Mouse (Mus musculus): Measurements from ENCODE around the gene Trappc3. TPM values are rescaled to one million over a fixed set of nuclear protein-coding genes. Genes with fewer than 3 reads are reported as not detected.

The Trappc3 gene
- polyA plus RNA-seq, 1 experiment from 2014 or later = 199 TPM

DNA sequence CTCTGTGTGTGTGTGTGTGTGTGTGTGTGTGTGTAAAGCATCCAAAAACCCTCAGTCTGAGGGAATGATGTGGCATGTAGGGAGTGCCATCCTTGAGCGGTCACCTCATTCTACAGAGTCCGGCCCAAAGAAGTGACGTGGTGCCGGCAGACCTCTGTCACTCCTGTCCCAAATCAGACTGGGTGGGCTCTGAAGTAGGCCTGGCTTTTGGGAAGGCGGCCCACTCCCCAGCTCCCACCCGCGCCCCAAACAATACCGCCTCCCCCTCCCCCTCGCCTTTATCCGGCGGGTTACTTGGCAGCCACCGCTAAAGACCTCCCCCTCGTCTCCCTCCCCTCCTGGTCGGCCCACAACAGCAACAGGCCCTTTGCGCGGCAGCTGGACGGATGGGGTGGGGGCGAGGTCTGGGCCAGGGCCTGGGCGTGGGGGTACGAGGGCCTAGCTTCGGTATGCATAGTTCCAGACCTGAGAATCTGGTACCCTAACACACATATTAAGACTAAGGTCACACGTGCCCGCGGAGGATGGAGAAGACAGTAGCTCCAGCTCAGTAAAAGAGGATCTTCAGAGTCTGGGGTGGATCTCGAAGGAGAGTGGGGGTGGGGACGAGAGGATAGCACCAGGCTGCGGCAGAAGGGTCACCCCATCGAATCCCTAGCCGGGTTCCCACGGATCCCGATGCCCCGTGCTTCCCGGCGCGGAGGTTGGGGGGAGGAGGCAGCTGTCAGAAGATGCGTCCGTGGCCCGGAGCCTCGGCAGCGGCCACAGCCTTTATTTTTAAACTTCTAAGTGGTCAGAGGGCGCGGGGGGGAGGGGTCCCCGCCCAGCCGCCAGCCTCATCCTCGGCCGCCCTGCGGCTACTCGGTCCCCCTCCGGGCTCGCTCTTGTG, 6.8 kb upstream of the Trappc3 start:
- WGBS = under 1% methylated on average over 50 of the region's 50 CpGs
- no peaks in the 10 kb centered on the region for H3K9me3 ChIP-seq (ENCODE audit: control insufficient read depth, low read length)
- H3K27ac ChIP-seq (ENCODE audit: low read depth, low read length) = peak overlapping the region; percentile 93
- peak overlapping the region; percentile 83 for H3K9ac ChIP-seq (ENCODE audit: low read depth, low read length)
- H3K27me3 ChIP-seq (replicated peaks; ENCODE audit: control insufficient read depth, insufficient read depth, low read length) = no peaks in the 10 kb centered on the region
- no peaks in the 10 kb centered on the region for H3K36me3 ChIP-seq (ENCODE audit: control insufficient read depth, insufficient read depth, low read length)
- H3K4me2 ChIP-seq (ENCODE audit: low read length) = peak overlapping the region; percentile 94
- ATAC-seq = peak; percentile 25
- H3K4me1 ChIP-seq (ENCODE audit: control insufficient read depth, insufficient read depth, low read depth, low read length) = peaks cover 58% of the 10 kb centered on the region
- H3K4me3 ChIP-seq (ENCODE audit: low read length) = peak overlapping the region; percentile 96

DNA sequence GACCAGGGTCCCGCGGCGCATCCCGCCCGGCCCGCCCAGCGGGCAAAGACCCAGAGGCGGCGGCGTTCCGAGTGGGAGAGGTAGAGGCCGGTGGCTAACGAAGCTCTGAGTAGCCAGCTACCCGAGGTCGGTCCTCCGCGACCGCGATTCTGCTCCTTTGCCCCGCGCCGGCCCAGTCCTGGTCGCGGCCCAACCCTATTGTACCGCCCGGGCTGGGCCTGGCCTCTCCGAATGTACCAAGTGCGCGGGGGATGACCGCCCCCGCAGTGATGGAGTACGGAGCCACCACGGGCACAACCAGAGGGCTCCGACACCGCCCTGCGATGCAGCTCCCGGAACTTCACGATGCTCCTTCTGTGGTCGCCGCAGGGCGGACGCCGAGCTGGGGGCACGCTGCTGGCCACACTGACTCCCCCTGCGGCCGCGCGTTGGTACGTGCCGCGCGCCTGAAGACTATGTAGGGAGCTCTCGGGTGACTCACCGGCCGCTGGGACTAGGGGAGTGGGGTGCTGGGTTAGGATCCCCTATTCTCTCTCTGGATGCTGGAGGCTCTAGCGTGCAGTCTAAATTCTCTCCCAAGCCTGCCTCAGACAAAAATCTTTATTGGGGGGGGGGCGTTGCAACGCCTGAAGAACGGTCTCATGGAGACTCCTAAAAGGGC, 5.9 kb upstream of the Trappc3 start, which contains the start of gene Map7d1:
Gene Map7d1, minus strand, starts transcription at position 213 of the 661 bp plus-strand sequence.
- ATAC-seq = peak; percentile 87
- WGBS = under 1% methylated on average over 34 of the region's 59 CpGs
- H3K27me3 ChIP-seq (replicated peaks; ENCODE audit: control insufficient read depth, insufficient read depth, low read length) = no peaks in the 10 kb centered on the region
- peak within 1 kb of the TSS; percentile 83 for H3K9ac ChIP-seq (ENCODE audit: low read depth, low read length)
- peak within 1 kb of the TSS; percentile 96 for H3K4me3 ChIP-seq (ENCODE audit: low read length)
- peaks cover 54% of the 10 kb centered on the region for H3K4me1 ChIP-seq (ENCODE audit: control insufficient read depth, insufficient read depth, low read depth, low read length)
- peak within 1 kb of the TSS; percentile 94 for H3K4me2 ChIP-seq (ENCODE audit: low read length)
- no peaks in the 10 kb centered on the region for H3K36me3 ChIP-seq (ENCODE audit: control insufficient read depth, insufficient read depth, low read length)
- H3K9me3 ChIP-seq (ENCODE audit: control insufficient read depth, low read length) = no peaks in the 10 kb centered on the region
- peak within 1 kb of the TSS; percentile 93 for H3K27ac ChIP-seq (ENCODE audit: low read depth, low read length)

DNA sequence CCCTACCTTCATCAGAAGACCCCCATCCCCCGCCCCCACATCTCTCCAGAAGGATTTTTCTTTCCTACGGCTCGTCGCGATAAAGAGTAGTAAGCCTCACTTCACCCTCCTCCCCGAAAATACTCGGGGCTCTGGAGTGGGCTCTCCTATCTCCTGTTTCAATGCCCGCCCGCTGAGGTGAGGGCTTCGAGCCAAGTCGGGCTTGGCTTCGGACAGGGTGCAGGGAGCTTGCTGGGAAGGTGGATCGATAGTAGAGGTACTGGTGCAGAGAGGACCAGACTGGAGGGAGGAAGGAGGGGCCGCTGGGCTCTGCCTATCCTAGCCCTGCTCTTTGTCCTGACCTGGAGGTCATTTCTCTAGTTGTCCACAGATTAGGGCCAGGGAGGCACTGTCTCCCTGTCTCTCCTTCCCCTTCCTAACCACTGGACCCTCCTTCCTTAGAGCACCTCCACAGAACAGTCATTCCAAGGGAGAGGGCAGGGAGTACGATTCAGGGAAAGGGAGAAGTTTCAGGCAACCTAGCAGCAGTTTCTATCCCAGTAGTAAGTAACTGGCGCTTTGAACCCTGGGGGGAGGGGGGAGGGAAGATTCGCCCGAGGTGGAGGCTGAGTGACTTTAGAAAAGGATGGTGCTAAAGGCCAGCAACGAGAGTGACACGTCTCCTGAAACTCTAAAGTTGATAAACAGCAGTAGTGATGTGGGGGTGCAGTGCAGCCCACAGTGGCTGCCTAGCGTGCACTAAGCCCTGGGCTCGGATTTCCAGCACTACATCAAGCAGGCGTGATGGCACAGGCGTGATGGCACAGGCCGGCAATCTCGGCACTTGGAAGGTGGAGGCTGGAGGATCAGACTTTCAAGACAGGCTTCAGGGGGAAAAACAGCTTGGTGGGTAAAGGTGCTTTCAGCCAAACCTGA, 4.9 kb upstream of the Trappc3 start:
- Histone ChIP-seq H3K4me3 (ENCODE audit: low read length) (peak overlapping the region; percentile 96), H3K27me3 (replicated peaks; ENCODE audit: control insufficient read depth, insufficient read depth, low read length) (no peaks in the 10 kb centered on the region), H3K9ac (ENCODE audit: low read depth, low read length) (peak overlapping the region; percentile 83), H3K4me1 (ENCODE audit: control insufficient read depth, insufficient read depth, low read depth, low read length) (peaks cover 44% of the 10 kb centered on the region), H3K4me2 (ENCODE audit: low read length) (peak overlapping the region; percentile 94), H3K9me3 (ENCODE audit: control insufficient read depth, low read length) (no peaks in the 10 kb centered on the region), H3K36me3 (ENCODE audit: control insufficient read depth, insufficient read depth, low read length) (no peaks in the 10 kb centered on the region), H3K27ac (ENCODE audit: low read depth, low read length) (peak overlapping the region; percentile 93)
- WGBS = 3% methylated on average over 26 of the region's 26 CpGs
- ATAC-seq = no peak

DNA sequence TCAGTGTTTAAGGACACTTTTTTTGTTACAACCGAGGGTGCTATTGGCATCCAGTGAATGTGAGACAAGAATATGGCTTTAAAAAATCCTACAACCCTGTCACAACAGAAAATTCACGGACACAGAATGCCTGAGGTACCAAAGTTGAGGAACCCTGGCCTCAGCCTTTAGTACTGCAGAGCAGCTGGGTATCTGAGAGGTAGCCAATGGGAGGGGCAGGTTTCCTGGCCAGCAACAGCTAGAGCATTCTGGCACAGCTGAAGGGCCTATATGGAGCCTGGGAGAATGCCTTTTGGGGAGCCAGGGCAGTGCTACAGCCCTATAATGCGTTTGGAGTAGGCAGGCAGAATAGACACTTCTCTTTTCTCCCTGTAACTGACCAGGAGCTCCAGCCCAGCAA, 3.1 kb upstream of the Trappc3 start:
- peak overlapping the region; percentile 39; the same call in 1 of the 2 replicates for H3K9ac ChIP-seq (ENCODE audit: low read depth, low read length)

DNA sequence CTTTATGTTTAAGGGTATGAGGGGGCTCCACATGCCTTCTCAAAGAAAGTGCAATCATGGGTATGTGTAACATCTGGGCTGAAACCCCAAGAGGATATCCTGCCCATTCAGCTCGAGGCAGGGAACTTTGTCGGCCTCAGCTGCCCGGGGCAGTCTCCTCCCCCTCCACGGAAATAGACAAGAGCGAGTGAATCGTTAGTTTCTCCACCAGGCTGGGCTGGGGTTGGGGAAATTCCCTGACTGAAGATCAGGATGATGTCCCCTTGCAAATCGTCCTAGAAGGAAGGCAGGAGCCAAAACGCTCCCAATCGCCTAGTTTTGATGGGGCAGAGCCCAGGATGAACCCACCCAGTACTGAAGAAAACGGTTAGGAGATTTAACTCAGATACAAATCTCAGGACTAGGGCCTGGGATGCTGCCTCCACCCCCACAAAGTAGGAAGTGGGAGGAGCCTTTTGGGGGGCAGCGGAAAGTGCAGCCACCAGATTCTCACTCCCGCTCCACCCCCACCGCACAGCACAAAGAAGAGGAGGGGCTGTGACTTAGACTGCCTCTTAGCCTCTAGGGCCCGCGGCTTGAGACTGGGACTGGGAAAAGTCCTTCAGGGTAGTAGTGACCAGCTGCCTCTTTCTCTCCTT, 2.5 kb upstream of the Trappc3 start:
- H3K27me3 ChIP-seq (replicated peaks; ENCODE audit: control insufficient read depth, insufficient read depth, low read length) = no peaks in the 10 kb centered on the region
- no peak overlapping the region for H3K4me3 ChIP-seq (ENCODE audit: low read length)
- peak overlapping the region; percentile 69 for H3K27ac ChIP-seq (ENCODE audit: low read depth, low read length)
- H3K9ac ChIP-seq (ENCODE audit: low read depth, low read length) = peak overlapping the region; percentile 46; the same call in 1 of the 2 replicates
- H3K4me2 ChIP-seq (ENCODE audit: low read length) = peak overlapping the region; percentile 32
- no peaks in the 10 kb centered on the region for H3K36me3 ChIP-seq (ENCODE audit: control insufficient read depth, insufficient read depth, low read length)
- peaks cover 31% of the 10 kb centered on the region for H3K4me1 ChIP-seq (ENCODE audit: control insufficient read depth, insufficient read depth, low read depth, low read length)
- no peak for ATAC-seq
- WGBS = 1% methylated on average over 15 of the region's 15 CpGs
- H3K9me3 ChIP-seq (ENCODE audit: control insufficient read depth, low read length) = no peaks in the 10 kb centered on the region

More for the DNA sequence above, 3.1 kb upstream of the Trappc3 start:
- Histone ChIP-seq H3K4me1 (ENCODE audit: control insufficient read depth, insufficient read depth, low read depth, low read length) (peaks cover 36% of the 10 kb centered on the region), H3K4me2 (ENCODE audit: low read length) (no peak overlapping the region), H3K27me3 (replicated peaks; ENCODE audit: control insufficient read depth, insufficient read depth, low read length) (no peaks in the 10 kb centered on the region), H3K9me3 (ENCODE audit: control insufficient read depth, low read length) (no peaks in the 10 kb centered on the region), H3K27ac (ENCODE audit: low read depth, low read length) (peak overlapping the region; percentile 36; the same call in 1 of the 2 replicates), H3K4me3 (ENCODE audit: low read length) (no peak overlapping the region), H3K36me3 (ENCODE audit: control insufficient read depth, insufficient read depth, low read length) (no peaks in the 10 kb centered on the region)
- no peak for ATAC-seq
- WGBS = 34% methylated on average over 3 of the region's 3 CpGs

DNA sequence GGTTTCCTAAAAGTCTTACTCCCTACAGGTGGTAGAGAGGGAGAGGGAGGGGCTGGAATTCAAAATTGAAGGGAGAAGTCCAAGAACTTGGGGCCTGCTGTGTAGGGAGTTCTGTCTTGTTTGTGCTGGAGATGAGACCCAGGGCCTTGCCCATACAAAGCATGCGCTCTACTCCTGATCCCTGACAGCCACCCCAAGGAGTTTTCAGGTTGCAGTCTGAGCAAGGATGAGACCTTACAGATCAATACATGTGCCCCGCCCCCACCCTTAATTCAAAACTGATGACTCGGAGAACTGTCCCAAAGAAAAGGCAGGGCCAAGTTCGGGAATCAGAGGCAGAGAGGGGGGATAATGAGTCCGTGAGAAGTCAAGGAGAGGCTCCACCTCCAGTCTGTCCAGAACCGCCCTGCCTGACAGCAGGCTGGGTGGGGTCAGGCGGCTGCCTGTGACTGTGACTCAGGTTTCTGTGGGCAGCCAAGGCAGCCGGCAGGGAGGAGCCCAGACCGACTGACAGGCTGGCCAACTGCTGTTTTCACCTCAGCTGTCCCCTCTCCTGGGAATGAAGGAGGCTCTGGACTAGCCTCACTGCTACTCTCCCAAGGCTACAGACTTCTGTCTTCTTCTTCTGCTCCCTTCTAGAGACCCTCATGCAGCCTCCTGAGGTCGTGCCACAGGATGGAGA, 1.5 kb upstream of the Trappc3 start:
- Histone ChIP-seq H3K4me3 (ENCODE audit: low read length) (no peak overlapping the region), H3K9me3 (ENCODE audit: control insufficient read depth, low read length) (no peaks in the 10 kb centered on the region), H3K27me3 (replicated peaks; ENCODE audit: control insufficient read depth, insufficient read depth, low read length) (no peaks in the 10 kb centered on the region), H3K9ac (ENCODE audit: low read depth, low read length) (no peak overlapping the region), H3K4me1 (ENCODE audit: control insufficient read depth, insufficient read depth, low read depth, low read length) (peaks cover 29% of the 10 kb centered on the region), H3K36me3 (ENCODE audit: control insufficient read depth, insufficient read depth, low read length) (no peaks in the 10 kb centered on the region), H3K4me2 (ENCODE audit: low read length) (no peak overlapping the region), H3K27ac (ENCODE audit: low read depth, low read length) (no peak overlapping the region; the same call in 1 of the 2 replicates)
- 12% methylated on average over 9 of the region's 10 CpGs for WGBS
- ATAC-seq = no peak

DNA sequence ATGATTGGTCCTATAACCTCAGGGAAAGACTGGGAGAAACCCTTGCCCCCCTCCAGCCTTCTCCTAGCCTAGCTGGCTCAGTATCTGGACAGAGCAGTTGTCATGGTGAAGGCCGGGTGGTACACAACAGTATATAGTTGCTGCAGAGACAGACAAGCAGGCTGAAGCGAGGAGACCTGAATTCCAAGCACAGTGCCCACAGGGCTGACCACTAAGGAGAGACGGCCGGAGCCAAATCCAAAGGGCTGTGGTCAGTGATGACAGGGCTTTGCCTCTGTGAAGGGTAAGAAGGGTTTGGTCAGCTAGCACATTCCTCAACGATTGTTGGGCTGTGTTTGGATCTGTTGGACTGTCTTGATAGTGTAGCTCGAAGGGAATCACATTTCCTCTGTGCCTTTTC, 859 bp upstream of the Trappc3 start:
- no peaks in the 10 kb centered on the region for H3K27me3 ChIP-seq (replicated peaks; ENCODE audit: control insufficient read depth, insufficient read depth, low read length)
- H3K27ac ChIP-seq (ENCODE audit: low read depth, low read length) = no peak overlapping the region
- no peak overlapping the region for H3K9ac ChIP-seq (ENCODE audit: low read depth, low read length)
- H3K4me1 ChIP-seq (ENCODE audit: control insufficient read depth, insufficient read depth, low read depth, low read length) = peaks cover 29% of the 10 kb centered on the region
- WGBS = 82% methylated on average over 6 of the region's 6 CpGs
- H3K4me2 ChIP-seq (ENCODE audit: low read length) = no peak overlapping the region
- no peaks in the 10 kb centered on the region for H3K36me3 ChIP-seq (ENCODE audit: control insufficient read depth, insufficient read depth, low read length)
- H3K9me3 ChIP-seq (ENCODE audit: control insufficient read depth, low read length) = no peaks in the 10 kb centered on the region
- ATAC-seq = no peak
- no peak overlapping the region for H3K4me3 ChIP-seq (ENCODE audit: low read length)

DNA sequence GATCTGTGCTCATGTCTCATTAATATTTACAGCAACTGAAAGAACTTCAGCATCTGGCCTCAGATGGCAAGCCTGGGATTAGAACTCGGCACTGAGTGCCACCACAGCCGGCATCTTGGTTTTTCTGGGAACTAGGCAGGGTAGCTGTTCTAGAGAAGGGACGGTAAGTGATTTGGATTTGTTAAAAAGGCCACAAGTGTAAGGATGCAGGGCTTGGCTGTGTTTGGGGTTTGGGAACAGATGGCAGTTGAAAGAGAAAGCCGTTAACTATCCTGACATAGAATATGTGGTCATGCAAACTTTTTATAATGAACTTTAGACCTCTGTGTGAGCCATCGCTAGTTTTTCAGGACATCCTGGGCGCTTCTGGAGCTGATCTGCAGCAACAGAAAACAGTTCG, 450 bp upstream of the Trappc3 start:
- Histone ChIP-seq H3K27me3 (replicated peaks; ENCODE audit: control insufficient read depth, insufficient read depth, low read length) (no peaks in the 10 kb centered on the region), H3K9ac (ENCODE audit: low read depth, low read length) (no peak overlapping the region), H3K36me3 (ENCODE audit: control insufficient read depth, insufficient read depth, low read length) (no peaks in the 10 kb centered on the region), H3K4me2 (ENCODE audit: low read length) (no peak overlapping the region), H3K27ac (ENCODE audit: low read depth, low read length) (no peak overlapping the region), H3K4me1 (ENCODE audit: control insufficient read depth, insufficient read depth, low read depth, low read length) (peaks cover 29% of the 10 kb centered on the region), H3K4me3 (ENCODE audit: low read length) (no peak overlapping the region), H3K9me3 (ENCODE audit: control insufficient read depth, low read length) (no peaks in the 10 kb centered on the region)
- 47% methylated on average over 7 of the region's 7 CpGs for WGBS
- no peak for ATAC-seq
